Mouse (Mus musculus) bone marrow macrophage, adult 2 months (primary cell): ENCODE results near the gene Ddx3x. TPM values are rescaled to one million over a fixed set of nuclear protein-coding genes. Genes with fewer than 3 reads are reported as not detected.
"Not testable (repeated sequence)": the region's sequence is repeated elsewhere in the genome, so short reads cannot be mapped to it uniquely, and the experiment has no call there.

Experiments
- H3K27ac ChIP-seq: 2 replicates; pipeline ENCODE4 v1.5.1; 2012; ENCODE audit warnings: low read depth, low read length; ENCODE audit not compliant: insufficient read depth
- H3K4me1 ChIP-seq: 2 replicates; pipeline ENCODE4 v1.6.1; 2012; ENCODE audit warnings: low read length; ENCODE audit not compliant: control insufficient read depth, insufficient read depth
- H3K4me3 ChIP-seq: 2 replicates; pipeline ENCODE4 v1.5.1; 2012; ENCODE audit warnings: mild to moderate bottlenecking, low read length, moderate library complexity; ENCODE audit not compliant: insufficient read depth
- CTCF ChIP-seq: IDR thresholded peaks from 2 replicates; pipeline ENCODE4 v1.5.1; 2012; ENCODE audit warnings: low read depth, mild to moderate bottlenecking, low read length, moderate library complexity
- POLR2A ChIP-seq: IDR thresholded peaks from 2 replicates; pipeline ENCODE4 v1.6.1; 2012; ENCODE audit warnings: mild to moderate bottlenecking, low read depth, low read length, borderline replicate concordance
- polyA plus RNA-seq: library from polyadenylated mRNA; stranded (reverse); fragments of >200 nt; gene quantifications from 2 replicates; pipeline ENCODE4 v1.2.4, GENCODE M21; 2012; ENCODE audit not compliant: missing spikeins, insufficient read depth, insufficient read length

Gene Ddx3x
- polyA plus RNA-seq = 193 and 212 TPM in 2 replicates

DNA sequence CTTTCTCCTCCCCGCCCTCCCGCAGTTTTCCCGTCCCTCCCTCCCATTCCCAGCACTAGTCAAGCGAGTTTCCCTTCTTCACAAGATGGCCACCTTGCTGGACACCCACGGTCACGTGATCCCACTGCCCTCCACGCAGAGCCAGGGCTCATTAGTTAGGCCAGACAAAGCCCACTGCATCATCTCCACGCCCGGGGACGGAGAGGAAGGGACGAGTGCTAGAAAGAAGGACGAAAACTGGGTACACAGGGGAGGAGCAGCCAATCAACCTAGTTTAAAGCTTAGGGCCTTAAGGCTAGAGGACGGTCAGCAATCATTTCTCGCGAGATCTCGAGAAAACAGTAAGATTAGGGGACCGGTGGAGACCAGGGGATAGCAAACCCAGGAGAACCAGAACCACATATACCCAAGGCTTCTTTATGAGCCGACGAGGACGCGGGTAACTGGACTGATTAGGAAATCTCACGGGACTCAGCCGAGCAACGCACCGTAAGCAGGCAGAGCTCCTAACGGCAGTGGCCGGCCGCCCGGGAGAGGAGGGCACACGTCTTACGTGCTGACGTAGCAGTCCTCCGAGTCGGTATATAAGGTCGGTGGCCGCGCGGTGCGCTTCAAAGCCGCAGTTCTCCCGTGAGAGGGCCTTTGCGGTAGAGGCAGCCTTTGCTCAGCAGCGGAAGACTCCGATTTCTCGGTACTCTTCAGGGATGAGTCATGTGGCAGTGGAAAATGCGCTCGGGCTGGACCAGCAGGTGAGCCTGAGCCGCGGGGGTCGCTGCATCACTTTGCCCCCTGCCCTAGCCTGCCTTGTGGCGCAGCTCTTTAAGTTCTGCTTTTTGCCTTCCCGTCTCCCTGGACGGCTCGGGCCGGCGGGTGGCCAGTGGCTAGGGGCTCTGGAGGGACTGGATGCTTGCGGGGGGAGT is at the start of gene Ddx3x:
Gene Ddx3x (plus strand): TSS at position 562 of the 920 bp plus-strand sequence.
- peak; percentile 93 for TF ChIP-seq POLR2A
- no peak for TF ChIP-seq CTCF
- H3K4me3 ChIP-seq = peak within 1 kb of the TSS; percentile 93
- peak within 1 kb of the TSS; percentile 93 for H3K27ac ChIP-seq
- H3K4me1 ChIP-seq = no peaks in the 10 kb centered on the region

DNA sequence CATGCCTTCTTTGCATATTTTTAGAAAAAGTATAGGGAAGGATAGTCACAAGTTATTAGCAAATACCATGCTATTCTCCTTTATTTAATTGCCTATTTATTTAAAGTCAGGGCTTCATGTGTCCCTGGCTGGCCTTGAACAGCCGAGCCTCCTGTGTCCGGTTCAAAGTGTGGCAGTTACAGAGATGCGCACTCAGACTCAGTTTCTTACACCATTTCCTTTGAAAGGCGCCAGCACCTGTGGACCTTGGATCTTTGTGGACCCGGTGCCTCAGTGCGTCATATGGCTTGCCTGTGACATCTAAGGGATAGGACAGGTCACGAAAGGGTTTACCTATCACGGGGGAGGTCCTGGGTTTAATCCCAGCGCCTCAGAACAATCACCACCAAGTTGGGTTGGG is 49.5 kb upstream of the Ddx3x start:
- H3K27ac ChIP-seq = no peak overlapping the region
- H3K4me3 ChIP-seq = no peak overlapping the region; the same call in 1 of the 2 replicates
- H3K4me1 ChIP-seq = no peaks in the 10 kb centered on the region; the same call in none of the 2 replicates
- TF ChIP-seq POLR2A (no peak), CTCF (no peak)

DNA sequence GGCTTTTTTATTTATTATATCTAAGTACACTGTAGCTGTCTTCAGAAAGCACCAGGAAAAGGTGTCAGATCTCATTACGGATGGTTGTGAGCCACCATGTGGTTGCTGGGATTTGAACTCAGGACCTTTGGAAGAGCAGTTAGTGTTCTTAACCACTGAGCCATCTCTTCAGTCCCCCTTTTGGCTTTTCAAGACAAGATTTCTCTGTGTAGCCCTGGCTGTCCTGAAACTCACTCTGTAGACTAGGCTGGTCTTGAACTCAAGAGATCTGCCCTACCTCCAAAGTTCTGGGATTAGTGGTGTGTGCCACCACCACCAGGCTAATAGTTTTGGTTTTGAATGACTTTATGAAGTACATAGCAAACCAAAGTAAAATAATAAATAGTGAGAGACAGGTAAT is 47.9 kb upstream of the Ddx3x start:
- H3K27ac ChIP-seq, H3K4me3 ChIP-seq, H3K4me1 ChIP-seq: not testable (repeated sequence)

DNA sequence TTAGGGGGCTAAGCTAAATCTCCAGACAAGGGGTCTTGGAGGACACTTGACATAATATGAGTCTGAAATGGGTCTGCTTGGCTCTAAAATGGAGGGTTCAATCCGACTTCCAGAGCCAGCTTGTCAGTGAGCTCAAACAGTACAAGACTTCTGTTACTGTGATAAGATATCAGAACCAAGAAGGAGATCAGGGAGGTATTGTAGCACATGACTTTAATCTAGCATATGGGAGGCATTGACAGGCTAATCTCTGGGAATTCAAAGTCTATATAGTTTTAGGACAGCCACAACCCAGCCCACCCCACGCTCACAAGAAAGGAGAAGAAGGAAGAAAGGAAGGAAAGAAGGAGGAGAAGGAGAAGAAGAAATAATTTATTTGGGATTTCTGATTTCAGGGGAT is 47.1 kb upstream of the Ddx3x start:
- TF ChIP-seq CTCF = no peak
- no peak for TF ChIP-seq POLR2A
- Histone ChIP-seq H3K27ac (no peak overlapping the region), H3K4me1 (no peaks in the 10 kb centered on the region; the same call in 1 of the 2 replicates), H3K4me3 (no peak overlapping the region)

DNA sequence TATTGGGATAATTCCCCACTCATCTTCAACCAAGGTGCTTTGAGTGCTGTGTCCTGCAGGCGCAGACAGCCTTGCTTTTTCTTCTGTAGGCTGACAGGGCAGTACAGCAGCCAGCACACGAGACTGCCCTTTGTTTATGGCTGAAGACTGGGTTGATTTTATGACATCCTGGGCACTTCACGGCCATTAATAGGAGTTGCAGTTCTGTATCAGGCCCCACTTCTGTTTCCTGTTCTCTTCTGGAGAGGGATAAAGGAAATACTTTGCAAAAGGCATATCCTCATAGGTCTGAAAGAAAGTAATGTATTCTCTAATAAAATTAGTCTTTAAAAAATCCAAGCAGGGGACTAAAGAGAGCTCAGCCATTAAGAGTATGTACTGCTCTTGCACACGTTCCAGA is 46.1 kb upstream of the Ddx3x start:
- H3K27ac ChIP-seq = no peak overlapping the region
- TF ChIP-seq POLR2A = no peak
- no peak for TF ChIP-seq CTCF
- no peaks in the 10 kb centered on the region; the same call in 1 of the 2 replicates for H3K4me1 ChIP-seq
- H3K4me3 ChIP-seq = no peak overlapping the region

DNA sequence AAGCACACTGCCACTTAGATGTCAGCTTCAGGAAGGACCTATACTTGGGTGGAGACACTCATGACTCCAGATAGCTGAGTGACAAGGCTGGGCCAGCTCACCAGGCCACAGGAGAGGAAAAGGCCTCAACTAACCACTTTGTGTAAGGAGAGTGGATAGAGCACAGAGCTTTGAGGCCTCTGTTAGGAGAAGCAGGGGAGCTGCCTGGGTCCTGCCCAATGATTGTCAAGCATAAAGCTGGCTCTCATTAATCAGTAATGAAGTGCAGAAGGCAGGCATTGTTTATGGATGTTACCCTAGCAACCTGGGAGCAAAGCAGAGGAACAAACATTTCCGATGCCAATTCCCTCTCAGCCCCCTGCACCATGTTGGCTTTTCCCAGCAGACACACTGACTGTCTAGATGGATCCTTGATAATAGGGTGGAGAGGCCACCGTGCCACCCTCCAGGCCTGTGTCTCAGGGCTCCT is 44.6 kb upstream of the Ddx3x start:
- no peak for TF ChIP-seq POLR2A
- TF ChIP-seq CTCF = no peak
- H3K27ac ChIP-seq = no peak overlapping the region
- H3K4me3 ChIP-seq = no peak overlapping the region
- peaks cover 6% of the 10 kb centered on the region for H3K4me1 ChIP-seq

DNA sequence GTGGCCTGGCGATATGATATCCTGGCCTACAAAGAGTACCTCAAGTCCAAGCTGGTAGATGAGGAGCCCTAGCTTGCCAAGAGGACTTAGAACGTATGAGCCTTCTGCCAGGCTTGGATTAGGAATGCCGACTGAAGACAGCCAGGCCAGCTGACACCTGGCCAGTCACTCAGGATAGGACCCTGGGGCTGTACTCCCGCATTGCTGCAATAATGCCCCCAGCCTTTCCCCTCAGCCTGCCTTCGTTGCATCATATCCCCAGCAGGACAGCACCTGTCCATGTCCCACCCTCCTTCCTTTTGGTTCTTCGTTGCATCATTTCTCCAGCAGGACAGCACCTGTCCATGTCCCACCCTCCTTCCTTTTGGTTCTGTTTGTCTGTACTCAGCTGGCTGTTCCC is 41.3 kb upstream of the Ddx3x start:
- no peak for TF ChIP-seq CTCF
- TF ChIP-seq POLR2A = no peak
- Histone ChIP-seq H3K27ac (no peak overlapping the region), H3K4me1 (peaks cover 11% of the 10 kb centered on the region)

DNA sequence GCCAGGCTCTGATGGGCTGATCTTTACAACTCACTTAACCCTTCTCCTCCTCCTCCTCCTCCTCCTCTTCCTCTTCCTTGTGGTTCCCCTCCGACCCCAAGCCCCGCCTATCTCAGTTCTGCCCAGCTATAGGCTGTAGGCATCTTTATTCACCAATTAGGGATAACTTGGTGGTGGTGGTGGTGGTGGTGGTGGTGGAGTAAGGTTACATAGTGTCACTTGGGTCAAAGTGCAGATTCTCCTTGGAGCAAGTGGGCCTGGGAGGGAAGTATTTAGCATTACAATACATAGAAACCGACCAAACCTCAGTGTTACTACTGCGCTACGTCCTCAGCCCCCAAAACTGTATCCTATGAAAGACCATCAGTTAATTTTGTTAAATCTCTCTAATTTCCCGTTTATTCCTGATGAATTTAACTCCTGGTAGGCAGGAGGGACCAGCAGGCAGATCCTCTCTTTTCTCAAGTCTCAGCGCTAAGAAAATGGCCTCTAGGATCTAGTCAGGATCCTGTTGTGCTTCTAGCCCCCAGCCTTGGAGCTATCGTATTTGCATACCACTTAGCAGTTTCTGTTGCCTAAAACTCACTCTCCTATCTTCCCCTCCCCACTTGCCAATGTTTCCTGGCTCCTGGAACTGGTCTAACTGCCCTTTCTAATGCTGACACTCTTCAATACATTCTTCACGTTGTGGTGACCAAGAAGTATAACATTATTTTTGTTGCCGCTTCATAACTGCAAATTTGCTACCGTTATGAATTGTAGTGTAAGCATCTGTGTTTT is 39.9 kb upstream of the Ddx3x start:
- TF ChIP-seq POLR2A = no peak
- TF ChIP-seq CTCF = no peak
- H3K4me3 ChIP-seq = no peak overlapping the region; the same call in 1 of the 2 replicates
- peaks cover 21% of the 10 kb centered on the region for H3K4me1 ChIP-seq
- peak overlapping the region; percentile 88 for H3K27ac ChIP-seq

More for the DNA sequence above, 41.3 kb upstream of the Ddx3x start:
- H3K4me3 ChIP-seq = no peak overlapping the region

DNA sequence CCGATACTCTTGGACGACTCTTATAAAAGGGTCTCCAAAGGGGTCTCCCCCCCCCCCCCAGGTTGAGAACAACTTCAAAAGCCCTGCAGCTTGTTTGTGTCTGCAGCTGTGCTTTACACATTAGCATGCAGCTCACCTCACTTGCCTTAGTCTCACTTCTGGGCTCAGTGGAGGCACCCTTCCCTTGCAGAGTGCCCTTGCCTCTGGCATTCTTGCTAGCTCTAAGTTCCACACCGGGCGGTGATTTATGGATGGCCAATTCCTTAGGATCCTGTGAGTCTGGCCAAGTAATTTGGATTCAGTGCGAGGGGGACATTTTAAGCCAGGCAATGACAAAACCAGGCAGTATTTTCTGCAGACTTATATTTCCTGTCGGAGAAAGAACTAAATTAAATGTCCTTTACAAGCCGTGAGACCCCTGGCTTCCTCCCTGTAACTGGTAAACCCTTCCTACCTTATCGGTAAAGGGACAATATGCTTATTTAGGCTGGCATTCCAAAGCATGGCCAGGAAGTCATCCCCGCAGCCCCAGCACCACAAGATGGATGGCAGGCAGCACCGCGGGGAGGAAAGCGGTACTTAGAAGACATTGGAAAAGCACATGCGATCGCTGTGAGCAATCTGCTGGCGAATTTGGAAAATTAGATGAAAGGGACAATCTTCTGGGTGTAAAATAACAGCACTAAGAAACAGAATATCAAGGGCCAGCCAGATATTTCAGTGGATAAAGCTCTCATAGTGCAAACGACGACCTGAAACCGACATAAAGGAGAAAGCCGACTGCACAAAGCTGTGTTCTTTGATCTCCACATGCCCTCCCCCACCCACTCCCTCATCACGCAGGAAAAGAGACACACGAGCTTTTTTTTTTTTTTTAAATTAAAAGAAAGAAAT is 39.1 kb upstream of the Ddx3x start:
- no peak for TF ChIP-seq CTCF
- no peak for TF ChIP-seq POLR2A
- Histone ChIP-seq H3K27ac (peak overlapping the region; percentile 88), H3K4me3 (peak overlapping the region; percentile 66), H3K4me1 (peaks cover 21% of the 10 kb centered on the region)
